Mouse (Mus musculus): Measurements from ENCODE around the gene Cluh.

The Cluh gene

GRCm38 (mm10) chr11:74674713-74675112 is 25.4 kb downstream of the Cluh start:
- no peak for DNase-seq (ENCODE audit: low spot score)

GRCm38 (mm10) chr11:74675156-74675555 is 25.9 kb downstream of the Cluh start:
- DNase-seq (ENCODE audit: low spot score), result no peak

GRCm38 (mm10) chr11:74692151-74692550 is 42.9 kb downstream of the Cluh start:
- DNase-seq (ENCODE audit: low spot score), result no peak

GRCm38 (mm10) chr11:74699505-74699904 is 50.2 kb downstream of the Cluh start:
- no peak for DNase-seq (ENCODE audit: low spot score)

GRCm38 (mm10) chr11:74704068-74704467 is 54.8 kb downstream of the Cluh start:
- no peak for DNase-seq (ENCODE audit: low spot score)

GRCm38 (mm10) chr11:74708781-74709180 is 59.5 kb downstream of the Cluh start:
- DNase-seq (ENCODE audit: low spot score), result no peak

GRCm38 (mm10) chr11:74710671-74711070 is 61.4 kb downstream of the Cluh start:
- DNase-seq (ENCODE audit: low spot score), result no peak

GRCm38 (mm10) chr11:74715971-74716525 is 66.8 kb downstream of the Cluh start:
- DNase-seq (ENCODE audit: low spot score), result no peak
